Mouse (Mus musculus) midbrain, postnatal 0 days (tissue): ENCODE results near the gene March6. TPM values are rescaled to one million over a fixed set of nuclear protein-coding genes. Genes with fewer than 3 reads are reported as not detected.

ENCODE experiments used
- ATAC-seq: fragments of 200-750 bp; cut with Nextera tagmentation; 2 replicates; pipeline ENCODE4 v1.8.0; 2017; ENCODE audit warnings: moderate number of reproducible peaks, mild to moderate bottlenecking, moderate TSS enrichment, moderate library complexity; ENCODE audit not compliant: low FRiP score
- DNase-seq: peaks from one replicate; pipeline ENCODE4 v3.0.0-alpha.2; 2015; ENCODE audit warnings: low spot score
- H3K27ac ChIP-seq: fragments of 300-500 bp; sonication (generic); 2 replicates; pipeline ENCODE4 v1.5.1; 2014; ENCODE audit warnings: low read depth, mild to moderate bottlenecking, low read length, mixed read lengths
- H3K27me3 ChIP-seq: fragments of 300-500 bp; sonication (generic); 2 replicates; pipeline ENCODE4 v1.6.1; 2014; ENCODE audit warnings: low read length, control low read depth, mixed read lengths; ENCODE audit not compliant: insufficient read depth
- H3K36me3 ChIP-seq: fragments of 300-500 bp; sonication (generic); 2 replicates; pipeline ENCODE4 v1.6.1; 2014; ENCODE audit warnings: low read length, control low read depth, mixed read lengths; ENCODE audit not compliant: insufficient read depth
- H3K4me1 ChIP-seq: fragments of 300-500 bp; sonication (generic); 2 replicates; pipeline ENCODE4 v1.6.1; 2014; ENCODE audit warnings: mild to moderate bottlenecking, control low read depth, antibody characterized with exemption, low read length, mixed read lengths; ENCODE audit not compliant: insufficient read depth
- H3K4me2 ChIP-seq: fragments of 300-500 bp; sonication (generic); 2 replicates; pipeline ENCODE4 v1.6.1; 2014; ENCODE audit warnings: low read depth, mild to moderate bottlenecking, low read length, mixed read lengths; ENCODE audit not compliant: poor library complexity, severe bottlenecking
- H3K4me3 ChIP-seq: fragments of 300-500 bp; sonication (generic); 2 replicates; pipeline ENCODE4 v1.5.1; 2014; ENCODE audit warnings: low read depth, mild to moderate bottlenecking, low read length, moderate library complexity
- H3K9ac ChIP-seq: fragments of 300-500 bp; sonication (generic); replicated peaks from 2 replicates; pipeline ENCODE4 v1.6.1; 2014; ENCODE audit warnings: mild to moderate bottlenecking, low read length, moderate library complexity, mixed read lengths; ENCODE audit not compliant: poor library complexity, severe bottlenecking
- H3K9me3 ChIP-seq: fragments of 300-500 bp; sonication (generic); 2 replicates; pipeline ENCODE4 v1.6.1; 2016; ENCODE audit warnings: low read length, control low read depth
- CTCF ChIP-seq: IDR thresholded peaks from 2 replicates; pipeline ENCODE4 v1.5.1; 2016; ENCODE audit warnings: antibody characterized with exemption, mild to moderate bottlenecking
- WGBS: fragments of 180-500 bp; shearing (Covaris S2); extraction: QIAGEN DNeasy Blood & Tissue Kit; methylation state at CpG from one replicate; pipeline ENCODE4 v1.1.7; 2014; 5-methylcytosine and 5-hydroxymethylcytosine counted together
- polyA plus RNA-seq: library from polyadenylated mRNA; unstranded; fragments of >200 nt; fragmentation: Nextera tagmentation; extraction: Ambion mirVana; gene quantifications from 2 replicates; pipeline ENCODE4 v1.2.1, GENCODE M21; 2015
- total RNA-seq: library from RNA; depleted of rRNA; stranded (reverse); fragments of >200 nt; gene quantifications from 2 replicates; pipeline ENCODE4 v1.2.3, GENCODE M21; 2014

Gene March6
- total and polyA plus RNA-seq, 2 experiments from 2014 or later: 72.1 to 198 TPM

DNA sequence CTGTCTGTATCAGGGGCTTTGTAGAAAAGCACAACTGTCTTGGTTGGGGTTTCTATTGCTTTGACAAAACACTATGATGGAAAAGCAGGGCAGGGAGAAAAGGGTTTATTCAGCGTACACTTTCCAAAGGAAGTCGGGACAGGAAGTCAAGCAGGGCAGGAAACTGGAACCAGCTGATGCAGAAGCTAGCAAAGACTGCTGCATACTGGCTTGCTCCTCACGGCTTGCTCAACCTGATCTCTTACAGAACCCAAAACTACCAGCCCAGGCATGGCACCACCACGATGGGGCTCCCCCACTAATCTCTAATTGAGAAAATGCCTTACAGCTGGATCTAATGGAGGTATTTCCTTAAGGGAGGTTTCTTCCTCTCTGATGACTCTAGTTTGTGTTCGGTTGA, 16.6 kb upstream of the March6 start:
- no peak overlapping the region for H3K9ac ChIP-seq
- no peak overlapping the region for H3K27ac ChIP-seq
- no peak for ATAC-seq
- no peak for TF ChIP-seq CTCF
- H3K9me3 ChIP-seq: no peaks in the 10 kb centered on the region
- 71% methylated on average over 5 of the region's 5 CpGs for WGBS
- no peaks in the 10 kb centered on the region for H3K4me1 ChIP-seq
- H3K4me3 ChIP-seq: no peak overlapping the region
- no peak overlapping the region for H3K4me2 ChIP-seq
- no peaks in the 10 kb centered on the region for H3K36me3 ChIP-seq
- no peaks in the 10 kb centered on the region for H3K27me3 ChIP-seq
- no peak for DNase-seq

DNA sequence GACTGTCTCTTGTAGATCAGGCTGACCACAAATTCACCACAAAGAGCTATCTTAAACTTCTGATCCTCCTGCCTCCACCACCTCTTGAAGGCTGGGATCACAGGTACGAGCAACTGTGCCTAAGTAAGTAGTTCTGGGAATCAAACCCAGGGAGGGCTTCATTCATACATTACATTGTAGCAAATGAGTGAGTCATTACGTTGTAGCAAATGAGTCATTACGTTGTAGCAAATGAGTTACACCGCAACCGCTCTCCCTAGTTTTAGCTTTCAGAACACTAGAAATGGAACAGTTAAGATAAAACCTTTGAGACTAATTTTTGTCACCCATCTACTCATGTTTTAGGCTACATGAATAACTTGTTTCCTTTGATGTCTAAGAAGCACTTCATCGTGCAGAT, 15.4 kb upstream of the March6 start:
- Histone ChIP-seq H3K4me1 (no peaks in the 10 kb centered on the region), H3K36me3 (no peaks in the 10 kb centered on the region), H3K9ac (no peak overlapping the region), H3K4me2 (no peak overlapping the region), H3K9me3 (no peaks in the 10 kb centered on the region), H3K27me3 (no peaks in the 10 kb centered on the region), H3K4me3 (no peak overlapping the region), H3K27ac (no peak overlapping the region)
- ATAC-seq: no peak
- WGBS: 85% methylated on average over 6 of the region's 6 CpGs
- DNase-seq: no peak
- TF ChIP-seq CTCF: no peak

DNA sequence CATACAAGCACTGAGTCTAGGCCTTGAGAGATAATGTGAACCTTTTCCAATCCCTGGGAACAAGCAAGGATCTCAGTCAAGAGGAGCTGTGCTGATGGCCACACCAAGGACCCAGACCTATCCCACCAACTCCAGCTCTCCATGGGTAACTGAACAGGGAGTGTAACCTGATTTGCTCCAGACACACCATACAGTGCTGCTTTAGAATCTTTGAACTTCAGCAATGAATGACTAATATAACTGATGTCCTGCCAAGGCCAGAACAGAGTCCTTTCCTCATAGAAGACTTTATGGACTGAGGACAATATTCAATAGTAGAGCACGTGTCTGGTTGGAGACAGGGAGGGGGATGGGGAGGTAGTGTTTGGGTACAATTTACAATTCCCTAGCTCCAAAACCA, 14.2 kb upstream of the March6 start:
- no peak overlapping the region for H3K27ac ChIP-seq
- no peaks in the 10 kb centered on the region for H3K36me3 ChIP-seq
- no peaks in the 10 kb centered on the region for H3K4me1 ChIP-seq
- ATAC-seq: no peak
- TF ChIP-seq CTCF: no peak
- WGBS: 59% methylated on average over 1 of the region's 1 CpGs
- DNase-seq: no peak
- no peak overlapping the region for H3K9ac ChIP-seq
- H3K4me2 ChIP-seq: no peak overlapping the region
- H3K9me3 ChIP-seq: no peaks in the 10 kb centered on the region
- no peaks in the 10 kb centered on the region for H3K27me3 ChIP-seq
- H3K4me3 ChIP-seq: no peak overlapping the region

DNA sequence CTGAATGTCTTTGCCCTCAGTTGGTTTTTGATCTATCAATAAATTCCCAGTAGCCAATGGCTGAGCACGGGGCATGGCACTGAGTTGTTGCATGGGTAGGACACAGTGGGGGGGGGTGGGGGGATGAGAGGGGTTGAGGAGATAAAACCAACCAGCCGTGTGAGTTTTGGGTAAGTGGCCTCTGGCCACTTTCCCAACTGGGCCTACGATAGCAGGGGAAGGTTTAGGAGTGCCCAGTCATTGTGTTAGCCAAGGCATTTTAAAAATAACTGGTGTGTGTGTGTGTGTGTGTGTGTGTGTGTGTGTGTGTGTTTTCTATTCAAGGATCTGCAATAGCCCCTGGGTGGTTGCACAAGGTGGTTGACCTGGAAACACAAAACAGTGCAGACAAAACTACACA, 12.4 kb upstream of the March6 start:
- 12% methylated on average over 3 of the region's 3 CpGs for WGBS
- no peak for ATAC-seq

GRCm38 (mm10) chr15:31542013-31542958, 11.4 kb upstream of the March6 start:
- Histone ChIP-seq H3K27ac (no peak overlapping the region), H3K4me2 (no peak overlapping the region), H3K9me3 (no peaks in the 10 kb centered on the region), H3K27me3 (no peaks in the 10 kb centered on the region), H3K4me1 (no peaks in the 10 kb centered on the region), H3K9ac (no peak overlapping the region), H3K36me3 (no peaks in the 10 kb centered on the region), H3K4me3 (no peak overlapping the region)
- DNase-seq (no peak), ATAC-seq (no peak; the same call in 1 of the 2 replicates)
- WGBS: 11% methylated on average over 10 of the region's 10 CpGs
- no peak for TF ChIP-seq CTCF

More for the DNA sequence above, 12.4 kb upstream of the March6 start:
- H3K36me3 ChIP-seq: no peaks in the 10 kb centered on the region
- H3K27me3 ChIP-seq: no peaks in the 10 kb centered on the region
- H3K9ac ChIP-seq: no peak overlapping the region
- no peak for TF ChIP-seq CTCF
- H3K4me2 ChIP-seq: no peak overlapping the region
- H3K27ac ChIP-seq: no peak overlapping the region
- H3K4me1 ChIP-seq: no peaks in the 10 kb centered on the region
- no peaks in the 10 kb centered on the region for H3K9me3 ChIP-seq
- no peak for DNase-seq
- H3K4me3 ChIP-seq: no peak overlapping the region

DNA sequence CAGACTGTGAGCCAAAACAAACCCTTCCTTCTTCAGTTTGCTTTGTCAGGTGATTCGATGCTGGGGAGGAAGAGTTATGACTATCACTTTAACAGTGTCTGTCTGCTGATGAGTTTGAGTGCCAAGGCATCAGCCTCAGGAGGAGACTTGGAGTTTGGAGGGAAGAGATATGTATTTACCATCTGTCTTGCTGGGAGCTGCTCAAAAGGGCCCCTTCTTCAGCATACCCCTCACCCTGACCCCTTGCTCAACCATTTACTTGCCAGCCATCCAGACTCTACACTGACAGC, 9.6 kb upstream of the March6 start:
- Histone ChIP-seq H3K4me3 (no peak overlapping the region), H3K36me3 (no peaks in the 10 kb centered on the region), H3K9ac (no peak overlapping the region), H3K27me3 (no peaks in the 10 kb centered on the region), H3K4me1 (peaks cover 6% of the 10 kb centered on the region), H3K9me3 (no peaks in the 10 kb centered on the region), H3K27ac (no peak overlapping the region), H3K4me2 (no peak overlapping the region)
- ATAC-seq (no peak), DNase-seq (no peak)
- WGBS: 61% methylated on average over 1 of the region's 1 CpGs
- TF ChIP-seq CTCF: no peak
